Mouse (Mus musculus) midbrain, embryonic 11.5 days (tissue): ENCODE data around the gene Zfp867. TPM values are rescaled to one million over a fixed set of nuclear protein-coding genes. Genes with fewer than 3 reads are reported as not detected.

Experiments
- ATAC-seq: fragments of 200-750 bp; cut with Nextera tagmentation; 2 replicates; pipeline ENCODE4 v1.8.0; 2017; ENCODE audit warnings: moderate TSS enrichment, moderate library complexity; ENCODE audit not compliant: low FRiP score
- DNase-seq: peaks from one replicate; pipeline ENCODE4 v3.0.0; 2015; ENCODE audit warnings: low spot score; ENCODE audit errors: missing footprints
- H3K27ac ChIP-seq: fragments of 300-500 bp; sonication (generic); 2 replicates; pipeline ENCODE4 v1.5.1; 2014; ENCODE audit warnings: low read depth, low read length
- H3K27me3 ChIP-seq: fragments of 300-500 bp; sonication (generic); 2 replicates; pipeline ENCODE4 v1.6.1; 2014; ENCODE audit warnings: mild to moderate bottlenecking, low read length, moderate library complexity, mixed read lengths; ENCODE audit not compliant: control insufficient read depth, insufficient read depth
- H3K36me3 ChIP-seq: fragments of 300-500 bp; sonication (generic); 2 replicates; pipeline ENCODE4 v1.6.1; 2014; ENCODE audit warnings: mild to moderate bottlenecking, low read length, moderate library complexity, mixed read lengths; ENCODE audit not compliant: control insufficient read depth, insufficient read depth
- H3K4me1 ChIP-seq: fragments of 300-500 bp; sonication (generic); 2 replicates; pipeline ENCODE4 v1.6.1; 2014; ENCODE audit warnings: low read length; ENCODE audit not compliant: control insufficient read depth, insufficient read depth
- H3K4me2 ChIP-seq: fragments of 300-500 bp; sonication (generic); 2 replicates; pipeline ENCODE4 v1.6.1; 2014; ENCODE audit warnings: mild to moderate bottlenecking, moderate library complexity
- H3K4me3 ChIP-seq: fragments of 300-500 bp; sonication (generic); 2 replicates; pipeline ENCODE4 v1.5.1; 2014; ENCODE audit warnings: low read depth, low read length
- H3K9ac ChIP-seq: fragments of 300-500 bp; sonication (generic); 2 replicates; pipeline ENCODE4 v1.6.1; 2014; ENCODE audit warnings: low read length
- H3K9me3 ChIP-seq: fragments of 300-500 bp; sonication (generic); 2 replicates; pipeline ENCODE4 v1.6.1; 2016; ENCODE audit warnings: low read length; ENCODE audit not compliant: control insufficient read depth
- WGBS: fragments of 180-500 bp; shearing (Covaris S2); extraction: QIAGEN DNeasy Blood & Tissue Kit; methylation state at CpG from one replicate; pipeline ENCODE4 v1.1.7; 2014; 5-methylcytosine and 5-hydroxymethylcytosine counted together
- polyA plus RNA-seq: library from polyadenylated mRNA; unstranded; fragments of >200 nt; fragmentation: Nextera tagmentation; extraction: Ambion mirVana; gene quantifications from 2 replicates; pipeline ENCODE4 v1.2.1, GENCODE M21; 2014

The Zfp867 gene
- polyA plus RNA-seq = 11.4 and 11.9 TPM in 2 replicates

GRCm38 (mm10) chr11:59472326-59472677, at the start of gene Zfp867:
TSS of gene Zfp867 (minus strand) at chr11:59472474.
- WGBS = under 1% methylated on average over 19 of the region's 19 CpGs
- Histone ChIP-seq H3K27ac (peak within 1 kb of the TSS; percentile 21; the same call in 1 of the 2 replicates), H3K4me3 (peak within 1 kb of the TSS; percentile 79), H3K4me1 (peaks cover 4% of the 10 kb centered on the region), H3K9ac (peak within 1 kb of the TSS; percentile 83), H3K9me3 (no peaks in the 10 kb centered on the region), H3K36me3 (no peaks in the 10 kb centered on the region), H3K4me2 (peak within 1 kb of the TSS; percentile 64), H3K27me3 (no peaks in the 10 kb centered on the region)
- ATAC-seq = peak; percentile 90
- DNase-seq = peak; percentile 99

GRCm38 (mm10) chr11:59519741-59520495, 47.6 kb upstream of the Zfp867 start:
- Histone ChIP-seq H3K27ac (no peak overlapping the region), H3K4me2 (no peak overlapping the region), H3K36me3 (no peaks in the 10 kb centered on the region), H3K9ac (no peak overlapping the region), H3K4me1 (no peaks in the 10 kb centered on the region), H3K9me3 (peaks cover 3% of the 10 kb centered on the region; the same call in 1 of the 2 replicates), H3K4me3 (no peak overlapping the region), H3K27me3 (no peaks in the 10 kb centered on the region)
- no peak for ATAC-seq
- DNase-seq = no peak
- WGBS = 83% methylated on average over 6 of the region's 6 CpGs

- H3K36me3 ChIP-seq = no peaks in the 10 kb centered on the region
- DNase-seq = no peak
- H3K4me3 ChIP-seq = no peak overlapping the region
- H3K4me2 ChIP-seq = no peak overlapping the region
- no peaks in the 10 kb centered on the region for H3K9me3 ChIP-seq
- no peaks in the 10 kb centered on the region for H3K4me1 ChIP-seq
- no peak overlapping the region for H3K27ac ChIP-seq
- WGBS = 70% methylated on average over 10 of the region's 10 CpGs
- no peaks in the 10 kb centered on the region for H3K27me3 ChIP-seq
- no peak for ATAC-seq
- no peak overlapping the region for H3K9ac ChIP-seq
Observed at GRCm38 (mm10) chr11:59518226-59518625, 46.0 kb upstream of the Zfp867 start.

- no peak for ATAC-seq
Observed at GRCm38 (mm10) chr11:59517441-59517840, 45.2 kb upstream of the Zfp867 start.

GRCm38 (mm10) chr11:59514789-59515188, 42.5 kb upstream of the Zfp867 start:
- no peak for DNase-seq
- Histone ChIP-seq H3K27ac (no peak overlapping the region), H3K36me3 (no peaks in the 10 kb centered on the region), H3K4me3 (no peak overlapping the region), H3K4me1 (no peaks in the 10 kb centered on the region), H3K9me3 (no peaks in the 10 kb centered on the region), H3K4me2 (no peak overlapping the region), H3K9ac (no peak overlapping the region), H3K27me3 (no peaks in the 10 kb centered on the region)
- WGBS = 69% methylated on average over 3 of the region's 3 CpGs
- no peak for ATAC-seq

More at GRCm38 (mm10) chr11:59517441-59517840, 45.2 kb upstream of the Zfp867 start:
- no peak overlapping the region for H3K9ac ChIP-seq
- H3K4me1 ChIP-seq = no peaks in the 10 kb centered on the region
- no peaks in the 10 kb centered on the region for H3K27me3 ChIP-seq
- H3K4me3 ChIP-seq = no peak overlapping the region
- no peak for DNase-seq
- H3K27ac ChIP-seq = no peak overlapping the region
- 95% methylated on average over 1 of the region's 1 CpGs for WGBS
- no peaks in the 10 kb centered on the region for H3K36me3 ChIP-seq
- no peak overlapping the region for H3K4me2 ChIP-seq
- no peaks in the 10 kb centered on the region for H3K9me3 ChIP-seq

DNA sequence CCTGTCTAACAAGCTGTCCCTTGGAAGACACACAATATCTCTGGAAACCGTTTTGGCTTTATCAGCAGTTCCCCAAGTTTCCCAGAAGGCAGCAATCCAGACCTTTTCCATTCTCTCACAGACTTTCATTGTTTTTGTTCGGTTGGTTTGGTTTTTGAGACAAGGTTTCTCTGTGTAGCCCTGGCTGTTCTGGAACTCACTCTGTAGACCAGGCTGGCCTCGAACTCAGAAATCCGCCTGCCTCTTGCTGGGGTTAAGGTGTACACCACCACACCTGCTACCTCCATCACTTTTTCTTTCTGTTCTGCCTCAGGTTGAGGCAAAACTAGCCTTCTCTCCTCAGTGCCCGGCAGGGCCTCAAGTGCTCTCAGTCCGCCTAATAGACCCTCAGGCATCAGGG, 42.1 kb upstream of the Zfp867 start:
- Histone ChIP-seq H3K4me2 (no peak overlapping the region), H3K9ac (no peak overlapping the region), H3K4me1 (no peaks in the 10 kb centered on the region), H3K36me3 (no peaks in the 10 kb centered on the region), H3K27me3 (no peaks in the 10 kb centered on the region), H3K4me3 (no peak overlapping the region), H3K9me3 (no peaks in the 10 kb centered on the region), H3K27ac (no peak overlapping the region)
- DNase-seq (no peak), ATAC-seq (no peak)
- 78% methylated on average over 6 of the region's 6 CpGs for WGBS

GRCm38 (mm10) chr11:59513556-59513955, 41.3 kb upstream of the Zfp867 start:
- Histone ChIP-seq H3K27ac (no peak overlapping the region), H3K9ac (no peak overlapping the region), H3K27me3 (no peaks in the 10 kb centered on the region), H3K4me1 (no peaks in the 10 kb centered on the region), H3K4me2 (no peak overlapping the region), H3K4me3 (no peak overlapping the region), H3K9me3 (no peaks in the 10 kb centered on the region), H3K36me3 (no peaks in the 10 kb centered on the region)
- ATAC-seq (no peak), DNase-seq (no peak)
- WGBS = 87% methylated on average over 3 of the region's 3 CpGs

DNA sequence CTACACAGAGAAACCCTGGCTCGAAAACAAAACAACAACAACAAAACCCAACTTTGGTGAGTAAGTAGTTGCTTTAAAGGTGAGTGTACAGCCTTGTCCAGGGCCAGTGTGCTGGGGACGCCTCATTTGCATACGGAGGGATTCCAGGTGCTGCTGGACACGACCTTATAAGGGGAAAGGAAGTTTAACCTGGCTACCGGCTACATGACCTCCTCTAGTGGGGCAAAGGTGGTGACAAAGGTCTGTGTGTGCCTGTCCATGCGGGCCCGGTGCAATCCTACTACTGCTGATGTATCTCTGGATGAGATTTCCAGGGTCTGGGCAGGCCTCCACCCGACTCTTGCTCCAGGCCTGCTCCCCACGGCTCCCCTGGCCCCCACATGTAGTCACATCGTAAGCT, 40.5 kb upstream of the Zfp867 start:
- Histone ChIP-seq H3K4me3 (no peak overlapping the region), H3K4me2 (no peak overlapping the region), H3K36me3 (no peaks in the 10 kb centered on the region), H3K27me3 (no peaks in the 10 kb centered on the region), H3K9ac (no peak overlapping the region), H3K27ac (no peak overlapping the region), H3K4me1 (no peaks in the 10 kb centered on the region; the same call in 1 of the 2 replicates), H3K9me3 (no peaks in the 10 kb centered on the region)
- 90% methylated on average over 10 of the region's 10 CpGs for WGBS
- ATAC-seq (no peak), DNase-seq (no peak)

GRCm38 (mm10) chr11:59511558-59511957, 39.3 kb upstream of the Zfp867 start:
- no peaks in the 10 kb centered on the region for H3K27me3 ChIP-seq
- no peak overlapping the region for H3K4me2 ChIP-seq
- no peak for ATAC-seq
- no peaks in the 10 kb centered on the region for H3K36me3 ChIP-seq
- no peak overlapping the region for H3K4me3 ChIP-seq
- no peak overlapping the region for H3K27ac ChIP-seq
- peaks cover 10% of the 10 kb centered on the region for H3K4me1 ChIP-seq
- no peak for DNase-seq
- WGBS = 69% methylated on average over 1 of the region's 1 CpGs
- no peaks in the 10 kb centered on the region for H3K9me3 ChIP-seq
- no peak overlapping the region for H3K9ac ChIP-seq
